Mouse (Mus musculus) bone marrow, adult 2 months (tissue): ENCODE results near the gene Il17rb. TPM values are rescaled to one million over a fixed set of nuclear protein-coding genes. Genes with fewer than 3 reads are reported as not detected.

Experiments
- H3K27ac ChIP-seq: fragments of 200-500 bp; 2 replicates; pipeline ENCODE4 v1.5.1; 2012; ENCODE audit warnings: low read depth, mild to moderate bottlenecking, control low read depth, inconsistent platforms, low read length; ENCODE audit not compliant: control insufficient read depth, poor library complexity, insufficient read depth
- H3K4me1 ChIP-seq: fragments of 200-500 bp; 2 replicates; pipeline ENCODE4 v1.6.1; 2011; ENCODE audit warnings: low read length; ENCODE audit not compliant: control insufficient read depth, insufficient read depth
- H3K4me3 ChIP-seq: fragments of 200-500 bp; replicated peaks from 2 replicates; pipeline ENCODE3; 2011; ENCODE audit warnings: mild to moderate bottlenecking, low read depth, low read length, control low read depth; ENCODE audit not compliant: control insufficient read depth
- CTCF ChIP-seq: fragments of 200-500 bp; IDR thresholded peaks from 2 replicates; pipeline ENCODE4 v1.5.1; 2011; ENCODE audit warnings: low read length, control low read depth; ENCODE audit not compliant: control insufficient read depth, insufficient read depth
- POLR2A ChIP-seq: fragments of 200-500 bp; IDR thresholded peaks from 2 replicates; pipeline ENCODE4 v1.6.1; 2011; ENCODE audit warnings: low read depth, mild to moderate bottlenecking, control low read depth, low read length, borderline replicate concordance; ENCODE audit not compliant: control insufficient read depth
- WGBS: fragments of 180-500 bp; shearing (Covaris S2); methylation state at CpG from one replicate; pipeline ENCODE4 v1.1.7; 2018; 5-methylcytosine and 5-hydroxymethylcytosine counted together
- polyA plus RNA-seq: library from polyadenylated mRNA; stranded (reverse); fragments of >200 nt; gene quantifications from 2 replicates; pipeline ENCODE4 v1.2.4, GENCODE M21; 2011; ENCODE audit warnings: low replicate concordance; ENCODE audit not compliant: missing spikeins, insufficient read depth, insufficient read length

Il17rb gene
- polyA plus RNA-seq, 1 experiment = 7.8 TPM

DNA sequence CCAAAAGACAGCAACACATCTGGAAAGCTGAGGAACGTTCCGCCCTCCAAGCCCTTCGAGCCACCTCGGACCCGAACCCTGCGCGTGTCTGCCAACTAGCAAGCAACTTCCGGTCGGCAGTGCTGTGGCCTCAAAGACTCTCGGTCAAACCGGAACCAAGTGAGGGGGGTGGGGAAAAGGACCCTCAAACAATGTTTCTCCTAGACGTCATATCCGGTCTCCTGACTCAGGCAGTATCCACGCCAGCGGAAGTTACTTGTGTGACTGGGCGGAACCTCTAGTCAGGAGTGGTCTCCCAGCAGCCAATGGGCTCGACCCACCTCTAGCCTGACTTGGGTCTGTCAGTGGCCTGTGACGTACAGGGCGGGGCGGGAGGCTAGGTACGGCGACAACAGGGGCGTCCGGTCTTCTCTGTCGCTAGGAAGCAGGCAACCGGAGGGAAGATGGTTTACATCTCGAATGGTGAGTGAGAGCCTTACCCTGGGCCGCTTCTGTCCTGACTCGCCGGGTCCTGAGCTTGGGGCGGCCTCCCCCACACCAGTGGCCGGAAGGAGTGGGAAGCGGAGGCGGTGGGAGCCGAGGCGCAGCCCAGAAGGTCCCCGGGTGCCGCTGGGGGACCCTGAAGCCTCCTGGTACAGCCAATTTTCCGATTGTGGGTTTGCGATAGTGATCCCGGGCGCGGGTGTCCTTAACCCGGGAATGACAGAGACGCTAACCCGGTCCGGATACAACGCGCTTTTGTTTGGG, 40.4 kb downstream of the Il17rb start, which contains the start of gene Selenok:
Selenok (plus strand) TSS at position 234 of the 747 bp plus-strand sequence.
- Histone ChIP-seq H3K27ac (peak within 1 kb of the TSS; percentile 83), H3K4me3 (peak within 1 kb of the TSS; percentile 65), H3K4me1 (no peaks in the 10 kb centered on the region; the same call in 1 of the 2 replicates)
- TF ChIP-seq CTCF (no peak), POLR2A (peak; percentile 89)
- WGBS = under 1% methylated on average over 49 of the region's 49 CpGs

DNA sequence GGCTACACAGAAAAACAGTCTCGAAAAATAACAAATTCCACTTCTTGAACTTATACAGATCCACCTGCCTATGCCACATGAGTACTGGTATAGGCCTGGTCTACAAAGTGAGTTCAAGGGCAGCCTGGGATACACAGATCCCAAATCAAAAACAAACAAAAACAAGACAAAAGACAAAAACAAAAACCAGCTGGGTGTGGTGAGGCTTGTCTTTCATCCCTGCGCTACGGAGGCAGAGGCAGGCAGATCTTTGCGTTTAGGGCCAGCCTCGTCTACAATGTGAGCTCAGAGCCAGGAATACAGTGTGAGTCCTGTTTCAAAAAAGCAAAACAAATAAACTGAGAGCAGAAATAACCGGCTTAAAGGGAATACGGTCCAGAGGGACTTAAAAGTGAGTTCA, 41.1 kb downstream of the Il17rb start:
- no peaks in the 10 kb centered on the region; the same call in 1 of the 2 replicates for H3K4me1 ChIP-seq

DNA sequence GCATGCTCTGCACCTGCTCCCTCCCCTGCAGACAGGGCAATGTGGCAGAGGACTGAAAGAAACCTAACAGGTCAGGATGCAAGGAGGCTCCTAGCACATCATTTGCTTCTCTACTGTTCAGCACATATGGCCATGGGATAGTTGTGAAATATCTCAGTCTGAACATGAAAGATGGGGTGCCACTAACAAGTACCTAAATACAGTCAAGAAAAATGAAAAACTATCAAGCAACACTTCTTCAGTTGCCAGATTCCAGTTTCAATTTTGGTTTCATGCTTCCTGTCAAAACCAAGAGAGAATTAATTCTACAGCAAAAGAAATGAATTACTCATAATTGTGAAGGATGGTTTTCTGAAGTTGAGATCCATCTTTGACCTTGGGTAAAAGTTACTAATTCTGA, 51.3 kb downstream of the Il17rb start:
- Histone ChIP-seq H3K4me3 (no peak overlapping the region), H3K27ac (no peak overlapping the region), H3K4me1 (peaks cover 2% of the 10 kb centered on the region)
- no peak for TF ChIP-seq POLR2A
- TF ChIP-seq CTCF = no peak

More for the DNA sequence above, 41.1 kb downstream of the Il17rb start:
- Histone ChIP-seq H3K27ac (peak overlapping the region; percentile 24; the same call in 1 of the 2 replicates), H3K4me3 (peak overlapping the region; percentile 65)
- 68% methylated on average over 7 of the region's 7 CpGs for WGBS
- TF ChIP-seq CTCF (no peak), POLR2A (no peak)

DNA sequence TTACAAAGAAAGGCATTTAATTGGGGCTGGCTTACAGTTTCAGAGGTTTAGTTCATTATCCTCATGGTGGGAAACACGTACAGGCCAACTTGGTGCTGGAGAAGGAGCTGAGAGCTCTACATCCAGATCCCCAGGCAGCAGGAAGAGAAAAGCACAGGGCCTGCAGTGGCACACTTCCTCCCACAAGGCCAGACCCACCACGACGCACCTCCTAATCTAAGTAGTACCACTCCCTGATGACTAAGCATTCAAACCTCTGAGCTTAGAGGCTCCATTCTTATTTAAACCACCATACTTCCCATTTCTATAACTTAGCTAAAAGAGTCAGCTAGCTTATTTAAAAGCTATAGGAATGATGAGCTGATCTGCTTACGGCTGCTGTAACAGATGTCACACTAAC, 57.9 kb downstream of the Il17rb start:
- TF ChIP-seq CTCF (no peak), POLR2A (no peak)
- Histone ChIP-seq H3K27ac (no peak overlapping the region), H3K4me1 (no peaks in the 10 kb centered on the region), H3K4me3 (no peak overlapping the region)
- 7% methylated on average over 4 of the region's 4 CpGs for WGBS

DNA sequence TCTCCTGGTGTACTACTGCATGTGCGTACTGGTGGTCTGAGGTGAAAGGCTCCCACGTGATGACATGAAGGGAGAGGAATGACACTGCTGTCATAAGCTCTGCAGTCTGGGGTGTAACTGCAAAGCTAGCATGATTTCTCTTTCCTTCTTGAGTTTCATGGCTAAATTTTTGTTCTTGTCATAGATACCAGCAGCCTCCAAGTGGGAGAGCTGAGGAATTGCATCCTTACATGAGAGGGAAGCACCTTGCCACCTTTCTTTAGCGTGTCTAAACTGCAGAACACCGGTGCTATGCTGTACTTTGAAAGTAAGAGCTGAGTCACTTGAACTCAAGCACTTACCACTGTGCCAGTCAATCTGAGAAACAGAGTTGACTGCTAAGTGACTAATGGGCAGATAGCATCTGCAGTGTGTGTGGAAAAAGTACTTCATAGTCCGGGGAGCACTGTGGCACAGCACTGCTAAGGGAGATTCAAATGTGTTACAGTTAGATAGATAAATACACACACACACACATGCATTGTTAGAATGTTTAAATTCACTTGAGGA, 61.9 kb downstream of the Il17rb start:
- 61% methylated on average over 5 of the region's 5 CpGs for whole genome bisulfite sequencing
- TF ChIP-seq CTCF (no peak), POLR2A (no peak)
- Histone ChIP-seq H3K4me1 (no peaks in the 10 kb centered on the region), H3K27ac (no peak overlapping the region), H3K4me3 (no peak overlapping the region)

Other genes with a start within 250 kb of the Il17rb start
- 45.0 and 46.1 TPM in 2 replicates for gene Selenok, start 40.6 kb downstream of the Il17rb start, polyA plus RNA-seq
- 12.5 and 21.8 TPM in 2 replicates for gene Actr8, start 30.6 kb downstream of the Il17rb start, polyA plus RNA-seq
- gene Chdh, start 127 bp upstream of the Il17rb start, polyA plus RNA-seq = 4.6 and 5.4 TPM in 2 replicates